Mouse (Mus musculus): Measurements from ENCODE around the gene Znrf1.

Znrf1 gene

GRCm38 (mm10) chr8:111570432-111570831 is 34.5 kb downstream of the Znrf1 start:
- no peak for DNase-seq (ENCODE audit: low spot score)

GRCm38 (mm10) chr8:111571661-111572060 is 35.8 kb downstream of the Znrf1 start:
- no peak for DNase-seq (ENCODE audit: low spot score)

GRCm38 (mm10) chr8:111572431-111572830 is 36.5 kb downstream of the Znrf1 start:
- no peak for DNase-seq (ENCODE audit: low spot score)

GRCm38 (mm10) chr8:111573583-111573982 is 37.7 kb downstream of the Znrf1 start:
- no peak for DNase-seq (ENCODE audit: low spot score)

- no peak for DNase-seq (ENCODE audit: low spot score)
Measured at GRCm38 (mm10) chr8:111574016-111574415, 38.1 kb downstream of the Znrf1 start.

GRCm38 (mm10) chr8:111575492-111575891 is 39.6 kb downstream of the Znrf1 start:
- DNase-seq (ENCODE audit: low spot score), result no peak

- DNase-seq (ENCODE audit: low spot score), result no peak
Measured at GRCm38 (mm10) chr8:111576501-111576900, 40.6 kb downstream of the Znrf1 start.

- no peak for DNase-seq (ENCODE audit: low spot score)
Measured at GRCm38 (mm10) chr8:111577880-111578533, 42.1 kb downstream of the Znrf1 start.

GRCm38 (mm10) chr8:111579318-111579717 is 43.4 kb downstream of the Znrf1 start:
- no peak for DNase-seq (ENCODE audit: low spot score)

GRCm38 (mm10) chr8:111580306-111580705 is 44.4 kb downstream of the Znrf1 start:
- no peak for DNase-seq (ENCODE audit: low spot score)

- DNase-seq (ENCODE audit: low spot score), result no peak
Measured at GRCm38 (mm10) chr8:111582386-111582785, 46.5 kb downstream of the Znrf1 start.

- DNase-seq (ENCODE audit: low spot score), result no peak
Measured at GRCm38 (mm10) chr8:111584946-111585345, 49.0 kb downstream of the Znrf1 start.

- no peak for DNase-seq (ENCODE audit: low spot score)
Measured at GRCm38 (mm10) chr8:111587545-111588094, 51.7 kb downstream of the Znrf1 start.

- DNase-seq (ENCODE audit: low spot score), result no peak
Measured at GRCm38 (mm10) chr8:111588336-111588735, 52.4 kb downstream of the Znrf1 start.

GRCm38 (mm10) chr8:111590214-111590613 is 54.3 kb downstream of the Znrf1 start:
- no peak for DNase-seq (ENCODE audit: low spot score)

- DNase-seq (ENCODE audit: low spot score), result no peak
Measured at GRCm38 (mm10) chr8:111591176-111591575, 55.3 kb downstream of the Znrf1 start.

GRCm38 (mm10) chr8:111592390-111592910 is 56.6 kb downstream of the Znrf1 start:
- DNase-seq (ENCODE audit: low spot score), result no peak

GRCm38 (mm10) chr8:111594044-111594840 is 58.3 kb downstream of the Znrf1 start:
- no peak for DNase-seq (ENCODE audit: low spot score)

- DNase-seq (ENCODE audit: low spot score), result no peak
Measured at GRCm38 (mm10) chr8:111594951-111595350, 59.1 kb downstream of the Znrf1 start.

- DNase-seq (ENCODE audit: low spot score), result no peak
Measured at GRCm38 (mm10) chr8:111595712-111596484, 60.0 kb downstream of the Znrf1 start.

- DNase-seq (ENCODE audit: low spot score), result no peak
Measured at GRCm38 (mm10) chr8:111596485-111596821, 60.6 kb downstream of the Znrf1 start.

- DNase-seq (ENCODE audit: low spot score), result no peak
Measured at GRCm38 (mm10) chr8:111597310-111597709, 61.4 kb downstream of the Znrf1 start.

Measured in layer of hippocampus, adult 9-10 months (tissue).